Mouse (Mus musculus) limb, embryonic 12.5 days (tissue): ENCODE results near the gene Emg1. TPM values are rescaled to one million over a fixed set of nuclear protein-coding genes. Genes with fewer than 3 reads are reported as not detected.

Experiments used
- ATAC-seq: fragments of 200-750 bp; cut with Nextera tagmentation; 2 replicates; pipeline ENCODE4 v1.8.0; 2017; ENCODE audit warnings: low read depth, moderate TSS enrichment; ENCODE audit not compliant: insufficient number of reproducible peaks, insufficient read depth, low FRiP score, low TSS enrichment
- H3K27ac ChIP-seq: fragments of 300-500 bp; sonication (generic); 2 replicates; pipeline ENCODE4 v1.5.1; 2016; ENCODE audit warnings: mild to moderate bottlenecking, moderate library complexity
- H3K27me3 ChIP-seq: fragments of 300-500 bp; sonication (generic); 2 replicates; pipeline ENCODE4 v1.6.1; 2016; ENCODE audit warnings: mild to moderate bottlenecking, moderate library complexity
- H3K36me3 ChIP-seq: fragments of 300-500 bp; sonication (generic); 2 replicates; pipeline ENCODE4 v1.6.1; 2016; ENCODE audit warnings: mild to moderate bottlenecking, moderate library complexity
- H3K4me1 ChIP-seq: fragments of 300-500 bp; sonication (generic); replicated peaks from 2 replicates; pipeline ENCODE4 v1.6.1; 2016
- H3K4me2 ChIP-seq: fragments of 300-500 bp; sonication (generic); 2 replicates; pipeline ENCODE4 v1.6.1; 2016; ENCODE audit warnings: mild to moderate bottlenecking, moderate library complexity
- H3K4me3 ChIP-seq: fragments of 300-500 bp; sonication (generic); replicated peaks from 2 replicates; pipeline ENCODE4 v1.5.1; 2016; ENCODE audit warnings: mild to moderate bottlenecking
- H3K9ac ChIP-seq: fragments of 300-500 bp; sonication (generic); replicated peaks from 2 replicates; pipeline ENCODE4 v1.6.1; 2016; ENCODE audit warnings: mild to moderate bottlenecking, moderate library complexity
- H3K9me3 ChIP-seq: fragments of 300-500 bp; sonication (generic); 2 replicates; pipeline ENCODE4 v1.6.1; 2016; ENCODE audit warnings: mild to moderate bottlenecking, moderate library complexity
- WGBS: fragments of 180-500 bp; shearing (Covaris S2); methylation state at CpG from one replicate; pipeline ENCODE4 v1.1.7; 2016; 5-methylcytosine and 5-hydroxymethylcytosine counted together
- microRNA counts: library from miRNA; unstranded; fragments of <30 nt; microRNA quantifications from one replicate; lab custom pipeline; 2017
- microRNA-seq: library from miRNA; unstranded; fragments of <30 nt; microRNA quantifications from one replicate; pipeline ENCODE4, GENCODE M21; 2017
- polyA plus RNA-seq: library from polyadenylated mRNA; unstranded; fragments of >200 nt; fragmentation: Nextera tagmentation; extraction: Ambion mirVana; gene quantifications from 2 replicates; pipeline ENCODE4 v1.2.1, GENCODE M21; 2016

Emg1 gene
- polyA plus RNA-seq, 1 experiment from 2014 or later = 219 TPM

GRCm38 (mm10) chr6:124658067-124658466 is 53.9 kb downstream of the Emg1 start:
- no peak overlapping the region for H3K9ac ChIP-seq
- H3K36me3 ChIP-seq = no peaks in the 10 kb centered on the region
- no peak overlapping the region for H3K27ac ChIP-seq
- H3K9me3 ChIP-seq = peaks cover 7% of the 10 kb centered on the region; the same call in 1 of the 2 replicates
- WGBS = 81% methylated on average over 2 of the region's 2 CpGs
- no peaks in the 10 kb centered on the region for H3K27me3 ChIP-seq
- H3K4me1 ChIP-seq = no peaks in the 10 kb centered on the region
- no peak overlapping the region for H3K4me2 ChIP-seq
- no peak overlapping the region for H3K4me3 ChIP-seq
- ATAC-seq = no peak

GRCm38 (mm10) chr6:124655893-124656292 is 56.1 kb downstream of the Emg1 start:
- Histone ChIP-seq H3K9ac (no peak overlapping the region), H3K36me3 (no peaks in the 10 kb centered on the region), H3K27ac (no peak overlapping the region), H3K4me3 (no peak overlapping the region), H3K9me3 (peaks cover 8% of the 10 kb centered on the region; the same call in 1 of the 2 replicates), H3K4me1 (no peaks in the 10 kb centered on the region), H3K27me3 (no peaks in the 10 kb centered on the region), H3K4me2 (no peak overlapping the region)
- no peak for ATAC-seq
- 64% methylated on average over 6 of the region's 6 CpGs for WGBS

MicroRNAs encoded within 50 kb of the gene (microRNA counts, 519-probe panel; counts per million panel counts)
- 2,723 counts per million, percentile 12 among the panel's probes with 10 or more counts for microRNA mmu-miR-141 (lab: Ali Mortazavi, UCI)
- microRNA mmu-miR-200c (lab: Ali Mortazavi, UCI) = 5,432 counts per million, percentile 56 among the panel's probes with 10 or more counts

Small RNAs within 50 kb of the gene (microRNA-seq; reads per million reads assigned to microRNA genes)
- 238 reads per million, percentile 62 among the genes with 10 or more reads in this experiment for gene Mir141
- gene Mir200c = 1,565 reads per million, percentile 80 among the genes with 10 or more reads in this experiment

Other genes starting within 250 kb of the Emg1 start
- gene Clstn3, start 247.4 kb downstream of the Emg1 start, polyA plus RNA-seq = 10.3 and 10.9 TPM in 2 replicates
- gene C1rl, start 219.1 kb downstream of the Emg1 start, polyA plus RNA-seq = 0.54 and 0.63 TPM in 2 replicates
- 0.56 and 0.61 TPM in 2 replicates for gene C1ra, start 199.8 kb downstream of the Emg1 start, polyA plus RNA-seq
- 0.85 and 1.4 TPM in 2 replicates for gene C1s1, start 169.8 kb downstream of the Emg1 start, polyA plus RNA-seq
- gene C1rb, start 141.9 kb downstream of the Emg1 start, polyA plus RNA-seq = not detected in 2 replicates
- 0.08 TPM in 1 of 2 replicates, not detected in the other for gene C1s2, start 76.1 kb downstream of the Emg1 start, polyA plus RNA-seq
- 46.9 and 49.1 TPM in 2 replicates for gene Lpcat3, start 49.2 kb downstream of the Emg1 start, polyA plus RNA-seq
- 358 and 367 TPM in 2 replicates for gene Phb2, start 158 bp upstream of the Emg1 start, polyA plus RNA-seq
- 6.0 and 6.4 TPM in 2 replicates for gene Ptpn6, start 26.5 kb upstream of the Emg1 start, polyA plus RNA-seq
- gene Grcc10, start 29.2 kb upstream of the Emg1 start, polyA plus RNA-seq = 479 and 511 TPM in 2 replicates
- gene Gm45234, start 43.8 kb upstream of the Emg1 start, polyA plus RNA-seq = not detected in 2 replicates
- gene Atn1, start 44.3 kb upstream of the Emg1 start, polyA plus RNA-seq = 17.1 and 17.4 TPM in 2 replicates
- gene Eno2, start 57.5 kb upstream of the Emg1 start, polyA plus RNA-seq = 4.8 TPM in 2 replicates
- 0.38 and 0.88 TPM in 2 replicates for gene Lrrc23, start 67.5 kb upstream of the Emg1 start, polyA plus RNA-seq
- gene Spsb2, start 96.5 kb upstream of the Emg1 start, polyA plus RNA-seq = 8.7 and 9.1 TPM in 2 replicates
- 714 and 740 TPM in 2 replicates for gene Tpi1, start 102.1 kb upstream of the Emg1 start, polyA plus RNA-seq
- gene Usp5, start 117.3 kb upstream of the Emg1 start, polyA plus RNA-seq = 191 and 196 TPM in 2 replicates
- 200 and 202 TPM in 2 replicates for gene Cdca3, start 117.4 kb upstream of the Emg1 start, polyA plus RNA-seq
- 0.81 and 1.0 TPM in 2 replicates for gene Gnb3, start 128.1 kb upstream of the Emg1 start, polyA plus RNA-seq
- gene P3h3, start 145.6 kb upstream of the Emg1 start, polyA plus RNA-seq = 59.8 and 61.4 TPM in 2 replicates
- gene Gpr162, start 151.8 kb upstream of the Emg1 start, polyA plus RNA-seq = 2.5 and 2.7 TPM in 2 replicates
- 0.15 TPM in 1 of 2 replicates, not detected in the other for gene Cd4, start 176.0 kb upstream of the Emg1 start, polyA plus RNA-seq
- 2.2 TPM in 2 replicates for gene Lag3, start 199.5 kb upstream of the Emg1 start, polyA plus RNA-seq
- 325 and 346 TPM in 2 replicates for gene Ptms, start 207.9 kb upstream of the Emg1 start, polyA plus RNA-seq
- gene Mlf2, start 219.2 kb upstream of the Emg1 start, polyA plus RNA-seq = 401 and 407 TPM in 2 replicates